Mouse (Mus musculus): ENCODE results near the gene Rad17.

Gene Rad17

DNA sequence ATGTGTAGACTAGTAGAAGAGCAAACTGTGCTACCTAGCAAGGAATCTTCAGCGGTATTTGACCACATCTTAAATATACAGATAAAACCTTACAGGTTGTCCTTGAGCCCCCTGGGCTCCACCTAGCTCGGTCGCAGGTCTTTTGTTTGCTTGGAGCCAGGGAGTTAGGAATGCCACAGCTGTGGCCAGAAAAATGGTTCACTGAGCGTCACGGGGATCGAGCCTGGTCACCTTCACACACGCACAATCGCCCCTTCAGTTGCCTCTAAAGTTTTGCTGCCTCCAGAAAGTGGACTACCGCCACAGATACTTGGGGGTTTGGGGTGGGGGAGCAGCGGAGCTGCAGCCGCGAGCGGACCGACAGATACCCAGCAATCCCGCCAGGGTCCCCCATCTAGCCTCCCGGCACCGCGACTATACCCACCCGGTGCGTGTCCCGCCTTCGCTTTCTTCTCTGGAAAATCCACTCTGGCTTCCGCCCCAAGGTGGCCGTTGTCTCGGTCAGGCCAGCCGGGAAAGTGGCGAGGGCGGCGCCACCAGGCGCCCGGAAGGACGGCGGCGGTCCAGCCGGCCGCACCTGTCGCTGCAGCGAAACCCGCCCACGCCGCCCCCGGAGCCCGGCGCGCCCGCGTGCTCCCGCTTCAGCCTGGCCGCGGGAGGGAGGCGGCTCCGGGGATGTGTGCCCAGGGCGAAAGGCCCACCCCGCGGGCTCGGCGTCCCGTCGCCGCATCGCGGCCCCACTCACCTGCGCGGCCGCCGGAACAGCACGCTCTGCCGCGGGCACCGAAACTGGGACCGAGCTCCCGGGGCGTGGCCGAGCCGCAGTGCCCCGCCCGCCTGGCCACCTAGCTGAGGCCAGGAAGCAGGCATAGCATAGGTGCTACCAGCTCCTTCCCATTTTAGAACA lies 34.4 kb downstream of the Rad17 start, which contains the start of gene Marveld2:
Gene Marveld2, minus strand, starts transcription at position 791 of the 907 bp plus-strand sequence.
- DNase-seq (ENCODE audit: low read depth, low spot score): no peak

DNA sequence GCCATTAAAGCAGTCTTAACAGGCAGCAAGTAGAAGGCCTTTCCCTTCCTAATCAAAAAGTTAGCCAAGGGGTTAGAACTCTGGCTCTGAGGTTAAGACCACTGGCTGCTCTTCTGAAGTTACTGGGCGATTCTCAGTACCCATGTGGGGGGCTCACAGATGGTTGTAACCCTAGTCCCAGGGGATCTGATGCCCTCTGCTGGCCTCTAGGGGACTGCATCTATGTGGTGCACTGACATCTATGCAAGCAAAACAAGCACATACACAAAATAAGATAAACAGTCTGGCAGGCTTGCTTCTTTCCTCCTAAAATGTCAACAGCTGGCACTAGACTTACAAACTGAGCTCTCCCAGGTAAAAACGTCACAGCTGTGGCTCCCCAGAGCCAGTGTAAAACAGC lies 37.9 kb downstream of the Rad17 start:
- DNase-seq (ENCODE audit: low read depth, low spot score): no peak

DNA sequence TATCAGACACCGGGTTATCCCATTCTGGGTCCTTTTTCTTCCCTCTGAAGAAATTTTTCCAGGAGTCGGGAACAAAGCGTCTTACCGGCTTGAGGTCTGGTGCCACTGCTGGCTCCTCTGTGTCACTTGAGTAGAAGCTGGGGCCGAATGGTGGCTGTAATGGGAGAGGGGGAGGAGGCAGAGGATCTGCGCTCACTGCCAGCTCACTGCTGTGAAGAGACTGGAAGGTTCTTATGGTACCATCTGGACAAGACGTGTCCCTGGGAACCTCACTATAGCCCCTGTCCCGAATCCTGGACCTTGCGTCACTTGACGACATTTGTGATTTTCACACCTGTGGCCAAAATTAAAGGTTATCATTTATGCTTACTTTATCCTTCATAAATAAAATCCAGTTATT lies 38.6 kb downstream of the Rad17 start:
- no peak for DNase-seq (ENCODE audit: low read depth, low spot score)

GRCm38 (mm10) chr13:100611266-100611665 lies 39.6 kb downstream of the Rad17 start:
- no peak for DNase-seq (ENCODE audit: low read depth, low spot score)

DNA sequence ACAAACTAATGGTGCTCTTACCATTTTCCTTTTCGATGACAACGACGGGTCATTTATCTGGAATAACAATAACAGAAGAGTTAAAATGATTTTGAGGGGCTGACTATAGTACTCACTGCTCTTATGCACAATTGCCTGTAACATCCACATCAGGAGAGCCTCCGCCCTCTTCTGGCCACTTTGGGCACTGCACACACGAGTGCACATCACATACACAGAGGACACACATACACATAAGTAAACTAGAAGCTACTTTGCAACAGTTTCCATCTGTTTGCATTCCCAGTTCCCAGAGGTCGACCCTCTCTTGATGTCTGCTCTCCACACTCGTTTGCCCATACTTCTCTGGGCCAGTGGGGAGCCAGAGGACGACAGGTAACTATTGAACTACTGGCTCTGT lies 43.1 kb downstream of the Rad17 start:
- DNase-seq (ENCODE audit: low read depth, low spot score): no peak

- no peak for DNase-seq (ENCODE audit: low read depth, low spot score)
Measured at GRCm38 (mm10) chr13:100605845-100606244, 45.0 kb downstream of the Rad17 start.

DNA sequence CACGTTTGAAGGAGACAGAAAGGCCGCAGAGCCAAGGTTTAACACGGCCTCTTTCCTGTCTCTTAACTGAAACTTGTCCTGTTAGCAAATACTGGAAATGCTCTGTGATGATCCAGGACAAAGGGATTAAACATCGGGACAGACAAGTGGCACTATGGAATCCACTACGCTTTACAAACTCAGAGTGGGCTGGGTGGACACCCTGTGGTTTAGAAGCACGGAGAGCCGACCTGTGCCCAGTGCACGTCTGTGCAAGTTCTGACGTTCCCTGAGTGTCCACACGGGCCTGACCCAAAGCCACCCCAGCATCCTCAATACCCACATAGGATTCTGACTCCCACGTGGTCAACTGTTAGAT lies 47.1 kb downstream of the Rad17 start:
- no peak for DNase-seq (ENCODE audit: low read depth, low spot score)

GRCm38 (mm10) chr13:100603031-100603737 lies 47.7 kb downstream of the Rad17 start:
- no peak for DNase-seq (ENCODE audit: low read depth, low spot score)

DNA sequence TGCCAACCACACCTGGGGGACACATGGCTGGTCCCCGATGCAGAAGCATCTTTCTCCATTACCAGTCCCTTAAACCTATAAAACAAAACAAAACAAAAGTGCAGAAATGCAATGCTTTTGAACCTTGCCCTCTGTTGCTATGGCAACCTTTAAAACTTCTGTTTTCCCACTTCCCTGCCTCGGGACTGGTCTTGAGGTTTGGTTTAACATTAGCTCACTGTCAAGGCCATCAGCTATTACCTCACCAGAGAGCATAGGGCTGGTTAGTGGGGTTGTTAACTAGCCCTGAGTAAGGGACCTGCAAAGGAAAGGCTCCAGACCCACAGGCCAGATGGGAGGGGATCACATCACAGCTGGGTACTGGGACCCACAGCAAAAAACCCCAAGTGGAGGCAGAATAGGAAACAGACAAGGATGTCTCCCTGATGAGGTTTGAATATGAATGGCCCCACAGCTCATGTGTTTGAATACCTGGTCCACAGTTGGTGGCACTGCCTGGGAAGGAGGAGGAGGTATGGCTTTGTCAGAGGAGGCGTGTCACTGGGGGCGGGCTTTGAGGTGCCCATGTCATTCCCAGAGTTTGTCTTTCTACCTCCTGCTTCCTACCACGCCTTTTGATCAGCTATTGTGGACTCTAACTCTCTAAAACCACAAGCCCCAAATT lies 48.5 kb downstream of the Rad17 start:
- DNase-seq (ENCODE audit: low read depth, low spot score): no peak

GRCm38 (mm10) chr13:100601034-100601433 lies 49.8 kb downstream of the Rad17 start:
- no peak for DNase-seq (ENCODE audit: low read depth, low spot score)

- DNase-seq (ENCODE audit: low read depth, low spot score): no peak
Measured at GRCm38 (mm10) chr13:100600317-100600716, 50.5 kb downstream of the Rad17 start.

DNA sequence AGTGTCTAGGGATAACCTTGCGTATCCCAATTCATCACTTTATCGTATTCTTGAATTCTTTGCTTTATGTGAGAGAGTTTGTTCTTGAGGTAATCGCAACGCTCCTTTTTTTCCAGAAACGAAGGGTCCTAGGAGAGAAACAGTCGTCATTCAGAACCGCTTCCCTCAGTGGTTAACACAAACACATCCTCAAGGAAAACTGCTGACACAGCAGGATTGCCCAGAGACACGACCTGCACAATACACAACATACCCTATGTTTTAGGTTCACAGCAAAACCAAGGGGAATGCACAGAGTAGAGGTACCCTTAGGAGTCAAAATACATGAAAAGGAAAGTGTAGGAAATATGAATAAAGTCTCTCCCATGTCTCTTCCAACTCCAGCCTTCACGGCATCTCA lies 53.6 kb downstream of the Rad17 start:
- DNase-seq (ENCODE audit: low read depth, low spot score): no peak

DNA sequence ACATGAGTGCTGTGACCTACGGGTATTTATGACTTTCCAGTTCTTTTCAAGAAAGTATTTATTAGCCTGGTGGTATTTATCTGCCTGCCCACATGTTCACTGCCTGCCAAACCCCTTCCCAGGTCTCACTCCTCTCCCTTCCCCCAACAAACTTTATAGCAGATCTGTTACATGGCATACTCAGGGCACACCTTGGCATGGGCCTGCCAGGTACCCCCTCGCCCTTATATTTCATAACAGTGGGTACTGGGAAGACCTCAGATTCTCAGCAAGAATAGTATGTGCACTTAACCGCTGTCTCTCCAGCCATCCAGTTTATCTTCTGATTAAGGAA lies 55.3 kb downstream of the Rad17 start:
- no peak for DNase-seq (ENCODE audit: low read depth, low spot score)

GRCm38 (mm10) chr13:100594838-100595551 lies 55.9 kb downstream of the Rad17 start:
- no peak for DNase-seq (ENCODE audit: low read depth, low spot score)

GRCm38 (mm10) chr13:100594041-100594792 lies 56.6 kb downstream of the Rad17 start:
- DNase-seq (ENCODE audit: low read depth, low spot score): no peak

DNA sequence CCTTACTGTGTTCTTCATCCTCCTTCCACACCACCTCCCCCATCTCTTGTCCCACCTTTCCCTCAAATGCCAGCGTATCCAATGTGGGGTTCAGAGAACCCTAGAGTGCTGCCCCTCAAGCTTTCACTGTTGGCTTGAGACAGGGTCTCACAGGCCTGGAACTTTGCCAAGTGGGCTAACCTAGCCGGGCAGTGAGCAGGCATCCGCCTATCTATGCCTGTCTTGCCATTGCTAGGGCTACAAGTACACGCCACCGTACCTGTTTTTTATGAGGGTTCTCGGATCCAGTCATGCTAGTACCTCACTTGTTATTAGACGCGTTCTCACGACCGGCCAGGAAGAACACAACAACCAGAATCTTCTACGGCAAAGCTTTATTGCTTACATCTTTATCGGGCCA lies 62.2 kb downstream of the Rad17 start:
- DNase-seq (ENCODE audit: low read depth, low spot score): no peak

GRCm38 (mm10) chr13:100582144-100582543 lies 68.7 kb downstream of the Rad17 start:
- DNase-seq (ENCODE audit: low read depth, low spot score): no peak

DNA sequence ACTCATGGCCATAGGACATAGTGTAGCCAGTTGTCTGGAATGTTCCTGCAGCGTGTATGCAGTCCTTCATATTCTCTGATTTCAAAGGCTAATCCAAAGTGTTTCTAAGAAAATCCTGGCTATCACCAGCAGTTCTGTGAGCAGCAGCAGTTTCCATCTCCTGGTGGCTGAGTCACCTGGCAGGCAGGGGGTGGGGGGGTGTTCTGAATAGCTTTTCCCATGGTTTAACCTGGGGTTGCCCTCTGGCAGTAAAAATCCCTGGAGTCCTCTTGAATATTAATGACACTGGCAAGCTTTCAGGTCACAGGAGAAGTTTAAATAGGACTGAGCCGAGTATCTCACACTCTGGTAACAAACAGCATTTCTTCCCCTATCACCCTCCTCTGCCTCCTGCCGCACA lies 69.2 kb downstream of the Rad17 start:
- no peak for DNase-seq (ENCODE audit: low read depth, low spot score)

- DNase-seq (ENCODE audit: low read depth, low spot score): no peak
Measured at GRCm38 (mm10) chr13:100579951-100580350, 70.9 kb downstream of the Rad17 start.

DNA sequence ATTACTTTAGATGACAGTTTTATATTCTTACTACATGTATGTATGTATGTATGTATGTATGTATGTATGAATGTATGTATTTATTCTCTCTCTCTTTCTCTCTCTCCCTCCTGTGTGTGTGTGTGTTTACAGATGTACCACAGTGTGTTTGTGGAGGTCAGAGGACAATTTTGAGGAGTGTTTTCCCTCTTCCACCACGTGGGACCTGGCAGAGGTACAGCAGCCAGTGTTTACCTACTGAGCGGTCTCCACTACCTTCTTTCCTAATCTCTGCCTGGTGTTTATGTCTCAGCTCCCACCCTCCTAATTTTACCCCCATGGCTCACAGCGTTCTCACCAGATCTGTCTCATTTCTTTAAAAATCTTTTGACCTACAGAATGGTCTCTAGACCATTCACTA lies 71.6 kb downstream of the Rad17 start:
- DNase-seq (ENCODE audit: low read depth, low spot score): no peak

DNA sequence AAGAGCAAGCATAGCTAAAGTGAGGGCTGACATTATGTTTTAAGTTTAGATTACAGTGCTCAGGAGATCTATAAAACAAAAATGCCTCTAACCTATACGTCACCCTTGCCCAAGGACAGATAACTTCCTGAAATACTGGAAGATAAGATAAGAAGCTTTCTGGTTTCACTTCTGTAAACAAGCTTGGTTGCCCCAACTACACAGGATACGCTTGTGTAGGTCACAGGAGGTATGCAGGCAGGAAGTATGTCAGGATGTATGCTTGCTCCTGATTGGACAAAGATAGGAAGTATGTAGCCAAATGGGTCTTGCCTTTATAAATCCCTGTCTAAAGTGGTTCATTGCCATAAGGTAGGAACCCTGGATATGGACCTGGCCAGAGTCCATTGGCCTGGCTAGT lies 74.9 kb downstream of the Rad17 start:
- no peak for DNase-seq (ENCODE audit: low read depth, low spot score)

All from embryo, embryonic 11.5 days (tissue).